Mouse (Mus musculus) neural tube, postnatal 0 days (tissue): ENCODE results near the gene Tceal3. TPM values are rescaled to one million over a fixed set of nuclear protein-coding genes. Genes with fewer than 3 reads are reported as not detected.

Experiments used
- polyA plus RNA-seq: library from polyadenylated mRNA; unstranded; fragments of >200 nt; fragmentation: Nextera tagmentation; extraction: Ambion mirVana; gene quantifications from 2 replicates; pipeline ENCODE4 v1.2.1, GENCODE M21; 2015

Gene Tceal3
- polyA plus RNA-seq: 110 and 116 TPM in 2 replicates

GRCm38 (mm10) chrX:136590199-136590896 lies at the start of gene Tceal3:
Gene Tceal3 (plus strand): TSS chrX:136590842.

GRCm38 (mm10) chrX:136543956-136544355 lies 46.7 kb upstream of the Tceal3 start, which contains the start of gene Kir3dl2:
Gene Kir3dl2 (minus strand): TSS chrX:136544056.

GRCm38 (mm10) chrX:136707446-136708167 lies 117.0 kb downstream of the Tceal3 start, which contains the start of gene Tceal1:
Gene Tceal1 (plus strand): TSS chrX:136707982.

Other genes starting within 250 kb of the Tceal3 start
- not detected in 2 replicates for gene Kir3dl1, start 72.8 kb upstream of the Tceal3 start, polyA plus RNA-seq
- 0.22 and 0.26 TPM in 2 replicates for gene Kir3dl2, start 46.8 kb upstream of the Tceal3 start, polyA plus RNA-seq
- gene Tceal1, start 117.1 kb downstream of the Tceal3 start, polyA plus RNA-seq: 29.7 and 34.4 TPM in 2 replicates
- 443 and 476 TPM in 2 replicates for gene Morf4l2, start 152.8 kb downstream of the Tceal3 start, polyA plus RNA-seq
- gene Glra4, start 189.3 kb downstream of the Tceal3 start, polyA plus RNA-seq: 0.29 TPM in 1 of 2 replicates, not detected in the other
- gene Plp1, start 231.8 kb downstream of the Tceal3 start, polyA plus RNA-seq: 53.6 and 127 TPM in 2 replicates